Mouse (Mus musculus): ENCODE results near the gene Tnnc2.

GRCm38 (mm10) chr2:164735446-164735845 is 44.3 kb downstream of the Tnnc2 start:
- TF ChIP-seq POLR2A (IDR thresholded peaks at IDR 0.05; ENCODE audit: borderline replicate concordance, control insufficient read depth, low read depth, low read length) (no peak), CTCF (IDR thresholded peaks at IDR 0.05; ENCODE audit: control insufficient read depth, insufficient read depth, low read length) (no peak)
